Mouse (Mus musculus) embryo, embryonic 11 days (tissue): ENCODE results near the gene Rcvrn.

Source experiments
- DNase-seq: peaks from one replicate; pipeline ENCODE4 v3.0.0-alpha.2; 2015

Gene Rcvrn

DNA sequence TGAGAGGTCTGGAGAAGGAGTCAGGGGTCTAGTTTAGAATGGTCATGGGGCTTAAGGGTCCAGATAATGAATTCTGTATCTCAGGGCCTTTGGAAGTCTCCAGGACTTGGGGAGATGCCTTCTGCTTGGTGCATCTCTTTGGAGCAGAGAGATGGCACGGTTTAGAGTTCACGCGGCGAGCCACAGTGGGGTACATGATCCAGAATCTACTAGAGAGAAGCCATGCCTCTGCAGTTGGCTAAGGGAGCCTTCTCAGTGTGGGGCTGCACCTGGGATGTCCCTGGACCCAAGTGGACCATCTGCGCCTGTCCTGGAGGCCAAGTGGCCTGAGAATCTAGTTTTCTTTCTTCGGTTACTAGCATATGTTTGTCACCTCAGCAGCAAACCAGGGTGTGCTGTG, 25.1 kb upstream of the Rcvrn start:
- DNase-seq, result no peak

DNA sequence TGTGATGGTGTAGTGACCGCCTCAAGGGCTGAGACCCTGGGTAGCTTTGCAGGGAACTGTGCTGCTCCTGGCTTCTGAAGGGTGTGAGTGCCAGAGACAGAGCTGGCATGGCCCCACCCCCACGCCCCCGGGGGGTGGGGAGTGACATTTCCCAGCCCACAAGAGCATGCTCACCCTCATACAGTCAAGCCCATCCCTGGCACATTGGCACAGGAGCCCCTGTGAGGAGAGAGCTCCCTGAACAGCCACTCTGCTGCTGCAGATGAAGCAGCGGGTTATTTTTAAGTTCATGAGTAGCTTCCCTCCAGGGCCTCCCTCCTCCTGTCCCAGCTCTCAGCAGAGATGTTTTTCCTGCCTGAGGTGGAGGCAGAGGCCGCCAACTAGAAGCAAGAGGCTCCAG, 23.0 kb upstream of the Rcvrn start:
- no peak for DNase-seq

- DNase-seq, result peak; percentile 87
Observed at GRCm38 (mm10) chr11:67675562-67676540, 19.3 kb upstream of the Rcvrn start.

- DNase-seq, result no peak
Observed at GRCm38 (mm10) chr11:67679300-67679699, 15.8 kb upstream of the Rcvrn start.

DNA sequence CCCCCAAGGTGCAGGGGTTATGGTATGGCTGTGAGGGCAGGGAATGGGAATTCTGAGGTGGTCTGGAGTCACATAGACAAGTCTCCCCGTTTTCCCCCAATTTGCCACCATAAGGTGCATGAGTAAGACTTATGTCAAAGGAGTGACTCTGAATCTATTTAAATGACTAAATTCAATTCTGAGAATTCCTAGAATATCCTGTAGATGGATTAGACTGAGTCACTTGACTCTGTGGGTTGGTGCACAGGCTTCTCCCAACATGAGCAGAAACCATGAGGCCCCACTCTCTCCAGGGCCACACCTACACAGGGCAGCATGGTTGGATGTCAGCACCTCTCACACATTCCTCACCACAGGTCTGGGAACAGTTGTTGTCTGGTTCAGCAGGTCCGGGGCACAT, 15.2 kb upstream of the Rcvrn start:
- DNase-seq, result no peak

DNA sequence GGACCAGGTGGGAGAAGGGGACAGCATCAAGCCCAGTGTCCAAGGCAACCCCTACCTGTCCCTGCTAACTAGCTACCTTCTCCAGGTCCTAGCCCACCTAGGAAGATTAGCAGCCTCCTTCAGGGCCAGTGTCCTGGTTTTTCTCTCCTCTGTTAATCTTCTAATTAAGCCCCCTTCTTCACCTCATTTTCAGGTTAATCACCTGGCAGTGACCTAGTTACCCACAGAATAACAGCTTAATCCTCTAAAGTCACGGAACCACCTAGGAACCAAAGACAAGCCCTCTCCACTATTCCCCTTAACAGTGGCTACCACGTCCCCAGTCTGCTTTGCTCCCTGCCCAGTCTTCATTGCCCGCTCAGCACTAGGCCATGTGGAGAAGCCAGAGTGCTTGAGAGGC, 13.3 kb upstream of the Rcvrn start:
- no peak for DNase-seq

DNA sequence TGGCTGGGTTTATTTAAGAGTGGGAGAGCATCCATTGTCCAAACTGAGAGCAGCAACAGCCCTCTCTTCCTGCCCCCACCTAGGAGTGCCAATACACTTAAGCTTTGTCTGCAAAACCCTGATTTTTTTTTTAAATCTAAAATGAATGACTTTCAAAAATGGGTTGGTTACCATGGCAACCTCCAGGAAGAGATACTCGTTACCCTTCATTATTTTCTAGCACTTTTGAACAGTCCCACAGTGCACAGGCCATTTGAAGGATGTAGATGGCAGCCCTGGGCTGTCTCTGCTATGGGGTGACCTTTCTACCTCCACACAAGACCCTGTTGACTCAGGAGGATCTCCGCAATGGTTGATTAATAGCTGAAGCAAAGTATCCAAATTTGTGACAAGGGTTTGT, 9.0 kb upstream of the Rcvrn start:
- no peak for DNase-seq

DNA sequence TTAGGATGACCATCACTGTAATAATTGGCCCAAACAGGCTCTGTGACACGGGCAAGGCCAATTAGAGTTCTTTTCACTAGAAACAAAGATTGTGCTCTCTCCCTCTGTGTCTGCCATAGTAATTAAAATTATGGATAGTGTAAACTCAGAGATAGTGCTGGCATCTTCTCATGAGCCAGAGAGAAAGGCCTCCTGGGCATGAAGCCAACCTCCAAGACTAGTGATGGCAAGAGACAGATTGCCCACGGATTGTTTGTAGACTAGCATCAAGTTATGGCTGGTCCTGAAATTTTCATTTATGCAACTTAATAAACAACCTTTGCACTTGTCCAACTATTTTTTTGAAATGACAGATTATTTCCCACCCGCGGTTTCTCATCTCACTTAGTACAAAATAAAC, 17.9 kb downstream of the Rcvrn start:
- DNase-seq, result no peak

DNA sequence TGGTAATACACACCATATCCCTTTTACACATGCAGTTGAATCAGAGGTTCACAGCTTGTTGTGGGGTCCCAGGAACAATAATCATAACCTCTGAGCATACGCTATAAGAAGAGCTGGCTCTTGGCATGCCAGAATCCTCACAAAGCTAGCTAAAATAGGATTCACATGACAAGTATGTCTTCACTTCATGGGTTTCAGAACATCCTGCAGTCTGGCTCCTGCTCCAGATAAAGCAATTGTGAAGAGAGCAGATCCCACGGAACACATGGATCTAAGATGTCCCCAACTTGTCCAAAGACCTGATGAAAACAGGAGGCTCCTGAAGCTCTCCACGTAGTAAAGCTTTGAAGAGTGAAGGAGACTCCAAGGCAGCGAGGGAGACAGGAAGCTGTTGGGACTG, 20.3 kb downstream of the Rcvrn start:
- no peak for DNase-seq

GRCm38 (mm10) chr11:67721485-67721884, 26.4 kb downstream of the Rcvrn start:
- DNase-seq, result no peak

DNA sequence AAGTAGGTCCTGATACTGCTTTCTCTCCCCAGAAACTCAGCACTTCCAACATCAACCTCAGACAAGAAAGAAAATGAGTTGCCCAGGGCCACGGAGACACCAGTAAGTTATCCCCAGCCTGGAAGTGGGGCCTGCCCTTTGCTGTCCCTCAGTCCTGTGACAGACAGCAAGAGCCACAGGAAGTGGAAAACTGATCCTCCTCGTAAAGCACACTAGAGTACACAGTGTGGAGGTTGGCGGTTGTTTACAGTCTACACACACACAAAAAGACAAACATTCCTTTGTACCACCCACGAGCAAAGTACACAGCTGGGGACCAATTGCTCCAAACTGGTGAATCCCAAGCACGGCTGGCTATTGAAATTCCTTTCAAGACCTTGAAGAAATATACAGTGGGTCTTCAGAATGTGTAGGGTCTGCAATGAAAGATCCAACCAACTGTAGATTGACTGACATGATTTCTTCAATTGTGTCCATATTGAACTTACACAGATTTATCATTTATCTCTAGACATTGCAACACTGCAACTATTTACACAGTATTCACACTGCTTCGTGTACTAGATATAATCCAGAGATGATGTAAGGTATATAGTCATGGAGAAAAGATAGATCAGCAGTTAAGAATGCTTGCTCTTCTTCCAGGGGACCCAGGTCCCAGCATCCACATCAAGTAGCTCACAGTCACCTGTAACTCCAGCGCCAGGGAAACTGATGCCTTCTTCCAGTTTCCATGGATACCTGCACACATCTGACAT, 27.5 kb downstream of the Rcvrn start:
- peak; percentile 2 for DNase-seq

DNA sequence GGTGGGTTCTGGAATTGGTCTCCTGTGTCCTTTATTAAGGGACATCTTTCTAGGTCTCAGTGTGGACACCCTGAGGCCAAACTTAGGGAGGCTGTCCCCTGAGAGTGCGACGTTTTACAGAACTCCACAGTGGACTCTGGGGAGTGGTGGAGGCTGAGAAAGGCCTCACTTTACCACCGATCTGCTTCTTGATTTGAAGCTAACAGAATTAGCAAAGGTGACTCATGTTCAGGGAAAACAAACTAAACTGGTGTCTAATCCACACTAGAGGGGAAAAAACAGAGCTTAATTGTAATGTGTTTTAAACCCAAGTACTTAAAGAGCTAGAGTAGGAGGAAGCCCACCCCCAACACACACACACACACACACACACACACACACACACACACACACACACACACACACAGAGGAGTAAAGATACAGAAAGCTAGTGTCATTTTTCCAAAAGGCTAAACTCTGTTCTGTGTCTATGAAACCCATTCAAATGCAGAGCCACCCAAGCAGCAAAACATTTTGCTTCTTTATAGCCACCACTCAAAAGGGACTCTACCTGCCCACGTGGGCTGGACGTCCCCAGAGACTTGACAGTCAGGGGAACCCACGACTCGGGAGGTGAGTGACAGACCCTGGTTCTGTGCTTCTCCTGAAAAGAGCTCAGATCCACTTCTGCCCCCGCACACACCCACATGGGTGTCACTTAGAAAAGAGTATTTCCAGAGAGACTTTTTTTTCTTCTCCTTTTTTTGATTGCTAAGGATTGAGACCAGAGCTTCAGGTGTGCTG, 28.3 kb downstream of the Rcvrn start:
- no peak for DNase-seq

DNA sequence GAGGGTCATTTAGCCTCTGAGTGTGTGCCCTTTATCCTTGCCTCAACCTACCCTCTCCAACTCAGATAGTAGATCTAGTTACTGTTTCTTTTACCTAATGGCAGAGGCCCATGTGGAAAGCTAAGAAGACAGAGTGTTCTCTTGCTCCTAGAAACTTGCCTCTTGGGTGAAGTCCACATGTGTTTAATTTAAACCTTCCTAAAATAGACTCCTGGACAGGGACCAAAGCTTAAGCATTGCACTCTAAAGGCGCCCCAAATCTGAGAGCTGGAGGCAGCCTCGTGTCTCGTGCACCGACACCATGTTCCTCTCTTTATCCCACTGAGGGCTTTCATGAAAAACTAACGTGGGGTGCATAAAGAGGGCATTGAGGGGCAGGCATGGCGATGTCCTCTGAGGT, 32.0 kb downstream of the Rcvrn start:
- DNase-seq, result no peak

- DNase-seq, result no peak
Observed at GRCm38 (mm10) chr11:67728726-67729125, 33.6 kb downstream of the Rcvrn start.

GRCm38 (mm10) chr11:67731056-67731455, 35.9 kb downstream of the Rcvrn start:
- no peak for DNase-seq

DNA sequence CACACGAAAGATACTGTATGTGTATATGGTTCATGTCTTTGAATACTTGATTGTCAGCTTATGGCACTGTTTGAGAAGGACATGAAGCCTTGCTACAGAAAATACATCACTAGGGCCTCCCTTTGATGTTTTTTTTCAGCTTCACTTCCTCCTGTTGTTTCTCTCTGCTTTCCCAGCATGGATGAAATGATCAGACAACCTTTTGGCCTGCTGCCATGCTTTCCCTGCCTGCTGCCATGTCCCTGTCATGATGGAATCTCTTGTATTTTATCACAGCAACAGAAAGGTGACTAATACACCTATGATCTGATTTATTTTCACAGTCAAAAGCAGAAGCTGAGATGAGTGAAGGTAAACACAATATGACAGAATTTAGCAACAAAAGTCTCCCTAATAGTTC, 38.6 kb downstream of the Rcvrn start:
- no peak for DNase-seq

DNA sequence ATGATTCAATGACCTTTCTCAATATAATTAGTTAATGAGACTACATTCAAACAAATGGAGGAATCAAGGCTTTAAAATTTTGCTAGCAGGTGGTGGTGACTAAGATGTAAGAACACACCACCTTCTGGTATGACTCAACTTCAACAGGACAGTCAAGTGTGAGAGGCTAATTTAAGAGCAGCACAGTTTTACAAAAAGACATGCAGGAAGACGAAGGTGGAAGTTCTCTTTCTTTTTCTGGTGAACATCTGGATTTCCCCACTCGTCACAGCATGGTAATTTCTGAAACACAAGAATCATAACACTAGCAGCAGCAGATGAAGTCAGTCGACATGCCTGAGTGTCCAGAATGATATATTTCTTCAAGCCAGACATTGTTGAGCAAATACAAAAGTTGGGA, 39.5 kb downstream of the Rcvrn start:
- DNase-seq, result no peak

GRCm38 (mm10) chr11:67738345-67738744, 43.2 kb downstream of the Rcvrn start:
- DNase-seq, result no peak

- no peak for DNase-seq
Observed at GRCm38 (mm10) chr11:67738846-67739490, 43.8 kb downstream of the Rcvrn start.

- DNase-seq, result no peak
Observed at GRCm38 (mm10) chr11:67741569-67741968, 46.4 kb downstream of the Rcvrn start.
